Mouse (Mus musculus): ENCODE measurements around the gene D1Pas1. TPM values are rescaled to one million over a fixed set of nuclear protein-coding genes. Genes with fewer than 3 reads are reported as not detected.

D1Pas1 gene
- total and polyA plus RNA-seq, 3 experiments = not detected

DNA sequence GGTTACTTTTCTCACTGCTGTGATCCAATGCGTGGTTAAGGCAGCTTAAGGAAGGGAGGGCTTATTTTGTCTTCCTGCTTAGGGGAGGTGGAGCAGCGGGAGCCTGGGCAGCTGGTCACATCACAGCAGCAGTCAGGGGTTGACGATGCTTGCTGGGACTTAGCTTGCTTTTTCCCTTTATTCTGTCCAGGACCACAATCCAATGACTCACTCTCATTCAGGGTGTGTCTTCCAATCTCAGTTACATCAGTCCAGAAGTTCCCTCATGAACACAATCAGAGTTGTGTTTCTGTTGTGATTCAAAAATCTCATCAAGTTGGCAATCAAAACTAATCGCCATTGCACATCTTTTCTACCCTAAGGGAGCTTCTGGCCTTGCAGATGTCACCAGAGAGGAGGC lies 48.9 kb downstream of the D1Pas1 start:
- Histone ChIP-seq H3K27ac (ENCODE audit: control insufficient read depth, low read depth, low read length) (no peak overlapping the region), H3K79me2 (ENCODE audit: control insufficient read depth, insufficient read depth, low read length, poor library complexity) (no peaks in the 10 kb centered on the region), H3K4me3 (ENCODE audit: control insufficient read depth in 1 of 2, insufficient read depth in 1 of 2, low read depth in 2 of 2, low read length in 2 of 2) (no peak overlapping the region), H3K9ac (ENCODE audit: control insufficient read depth, low read depth, low read length, poor library complexity, severe bottlenecking) (no peak overlapping the region), H3K27me3 (ENCODE audit: control insufficient read depth in 1 of 2, insufficient read depth in 2 of 2, low read length in 2 of 2) (no peaks in the 10 kb centered on the region), H3K36me3 (ENCODE audit: control insufficient read depth in 1 of 2, insufficient read depth in 2 of 2, low read length in 2 of 2) (no peaks in the 10 kb centered on the region), H3K4me1 (ENCODE audit: control insufficient read depth in 1 of 2, insufficient read depth in 2 of 2, low read length in 2 of 2) (no peaks in the 10 kb centered on the region), H3K9me3 (replicated peaks; ENCODE audit: insufficient read depth, low read length) (no peaks in the 10 kb centered on the region)
- DNase-seq (ENCODE audit: low read depth, low spot score) = no peak
- TF ChIP-seq MAFK (IDR thresholded peaks at IDR 0.05; ENCODE audit: borderline replicate concordance, low read depth, low read length) = no peak
- TF ChIP-seq RAD21 (IDR thresholded peaks at IDR 0.05; ENCODE audit: low read depth, low read length) = no peak
- no peak for TF ChIP-seq ZC3H11A (IDR thresholded peaks at IDR 0.05; ENCODE audit: low read depth, low read length)
- TF ChIP-seq MYB (IDR thresholded peaks at IDR 0.05; ENCODE audit: low read depth, low read length) = no peak
- no peak for TF ChIP-seq TBP (IDR thresholded peaks at IDR 0.05; ENCODE audit: low read depth, low read length)
- no peak for TF ChIP-seq ZMIZ1 (IDR thresholded peaks at IDR 0.05; ENCODE audit: low read depth, low read length)
- no peak for TF ChIP-seq POLR2AphosphoS2 (IDR thresholded peaks at IDR 0.05; ENCODE audit: low read length)

DNA sequence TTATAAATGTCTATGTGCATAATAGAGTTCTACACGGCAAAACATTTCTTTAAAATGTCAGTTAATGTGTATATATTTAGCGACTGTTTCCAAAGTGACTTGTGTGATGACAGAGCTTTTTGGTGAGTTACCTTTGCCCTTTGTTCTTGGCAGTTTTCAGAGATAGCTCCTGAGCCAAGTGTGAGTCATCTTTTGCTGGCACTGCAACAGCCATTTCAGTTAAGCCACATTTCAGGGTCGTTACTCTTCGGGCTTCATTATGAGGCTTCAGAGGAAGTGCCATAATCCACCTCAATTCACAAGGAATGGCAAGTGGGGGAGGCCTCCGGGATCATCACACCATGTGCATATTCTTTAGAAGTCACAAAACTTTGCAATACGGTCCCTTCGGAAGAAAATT lies 52.8 kb downstream of the D1Pas1 start:
- Histone ChIP-seq H3K79me2 (ENCODE audit: control insufficient read depth, insufficient read depth, low read length, poor library complexity) (no peaks in the 10 kb centered on the region), H3K4me3 (ENCODE audit: control insufficient read depth in 1 of 2, insufficient read depth in 1 of 2, low read depth in 2 of 2, low read length in 2 of 2) (no peak overlapping the region), H3K27ac (ENCODE audit: control insufficient read depth, low read depth, low read length) (no peak overlapping the region), H3K36me3 (ENCODE audit: control insufficient read depth in 1 of 2, insufficient read depth in 2 of 2, low read length in 2 of 2) (no peaks in the 10 kb centered on the region), H3K27me3 (ENCODE audit: control insufficient read depth in 1 of 2, insufficient read depth in 2 of 2, low read length in 2 of 2) (no peaks in the 10 kb centered on the region), H3K9ac (ENCODE audit: control insufficient read depth, low read depth, low read length, poor library complexity, severe bottlenecking) (no peak overlapping the region), H3K9me3 (replicated peaks; ENCODE audit: insufficient read depth, low read length) (no peaks in the 10 kb centered on the region), H3K4me1 (ENCODE audit: control insufficient read depth in 1 of 2, insufficient read depth in 2 of 2, low read length in 2 of 2) (no peaks in the 10 kb centered on the region)
- no peak for DNase-seq (ENCODE audit: low read depth, low spot score)
- no peak for TF ChIP-seq EP300 (IDR thresholded peaks at IDR 0.05; ENCODE audit: low read depth in 1 of 2, low read length in 2 of 2)

Other genes with a start within 250 kb of the D1Pas1 start
- gene Rrp15, start 218.1 kb upstream of the D1Pas1 start, total RNA-seq (2012; rRNA removed) = 124 and 130 TPM in 2 replicates
- 100 to 1,000 TPM in 1 of 2 experiments, not detected in 1; 142 TPM for gene Rrp15, start 218.1 kb upstream of the D1Pas1 start, polyA plus RNA-seq (2012; ENCODE audit: insufficient read depth in 1 of 2, insufficient read length in 2 of 2, low read depth in 1 of 2, low replicate concordance in 2 of 2, missing spikeins in 1 of 2)
- gene Spata17, start 248.0 kb downstream of the D1Pas1 start, total RNA-seq (2012; rRNA removed) = not detected in 2 replicates
- under 1 TPM in 1 of 2 experiments, not detected in 1; 0.13 TPM for gene Spata17, start 248.0 kb downstream of the D1Pas1 start, polyA plus RNA-seq (2012; ENCODE audit: insufficient read depth in 1 of 2, insufficient read length in 2 of 2, low read depth in 1 of 2, low replicate concordance in 2 of 2, missing spikeins in 1 of 2)
- 11.8 and 14.5 TPM in 2 replicates for gene Gpatch2, start 248.1 kb downstream of the D1Pas1 start, total RNA-seq (2012; rRNA removed)
- 10 to 100 TPM in 1 of 2 experiments, not detected in 1; 15.3 TPM for gene Gpatch2, start 248.1 kb downstream of the D1Pas1 start, polyA plus RNA-seq (2012; ENCODE audit: insufficient read depth in 1 of 2, insufficient read length in 2 of 2, low read depth in 1 of 2, low replicate concordance in 2 of 2, missing spikeins in 1 of 2)

Data from MEL (cell line).